Mouse (Mus musculus) kidney, postnatal 4 days (tissue): ENCODE results near the gene Slc22a18.
"Not testable (repeated sequence)": the region's sequence is repeated elsewhere in the genome, so short reads cannot be mapped to it uniquely, and the experiment has no call there.

ENCODE experiments used
- DNase-seq, 2 experiments: peaks; one replicate each; pipeline ENCODE4 v3.0.0; 2021; ENCODE audit warnings: mixed read lengths in 2 of 2

The Slc22a18 gene

GRCm38 (mm10) chr7:143505823-143506222 is 32.3 kb downstream of the Slc22a18 start:
- peak; percentile 92 to 93 for DNase-seq

- no peak for DNase-seq
These were observed 32.7 kb downstream of the Slc22a18 start for GRCm38 (mm10) chr7:143506271-143506670.

DNA sequence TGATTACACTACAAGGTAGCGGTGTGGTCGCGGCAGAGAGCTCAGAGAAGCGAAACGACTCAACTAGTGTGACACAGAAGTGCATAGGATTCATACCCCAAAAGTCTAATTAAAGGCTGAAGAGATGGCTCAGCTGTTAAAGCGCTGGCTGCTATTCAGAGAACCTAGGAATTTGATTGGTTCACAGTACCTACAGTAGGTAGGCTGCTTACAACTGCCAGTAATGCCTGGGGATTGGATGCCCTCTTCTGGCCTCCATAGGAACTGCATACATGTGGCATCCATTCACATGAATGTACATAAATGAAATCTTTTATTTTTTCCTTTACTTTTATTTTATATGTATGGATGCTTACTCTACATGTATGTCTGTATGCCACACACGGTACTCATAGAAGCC is 33.1 kb downstream of the Slc22a18 start:
- peak; percentile 77 to 78 for DNase-seq

DNA sequence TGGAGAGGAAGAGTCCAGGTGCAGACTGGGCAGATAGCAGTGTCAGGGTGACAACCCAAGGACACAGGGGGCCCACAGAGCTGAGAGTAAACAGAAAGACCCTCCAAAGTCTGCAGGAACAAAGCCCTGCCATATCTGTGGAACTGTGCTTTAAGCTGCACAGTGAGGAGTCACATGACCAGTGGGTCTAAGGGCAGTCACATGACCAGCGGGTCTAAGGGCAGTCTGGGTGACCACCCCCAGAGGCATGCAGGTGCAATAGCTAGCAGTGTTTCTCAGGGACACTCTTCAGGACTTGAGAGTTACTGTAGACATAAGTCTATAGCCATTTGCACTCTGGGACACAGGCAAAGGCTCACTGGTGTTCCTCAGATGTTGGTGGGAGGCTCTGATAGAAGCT is 36.0 kb downstream of the Slc22a18 start:
- peak in 1 of 2 experiments; percentile 31 for DNase-seq

DNA sequence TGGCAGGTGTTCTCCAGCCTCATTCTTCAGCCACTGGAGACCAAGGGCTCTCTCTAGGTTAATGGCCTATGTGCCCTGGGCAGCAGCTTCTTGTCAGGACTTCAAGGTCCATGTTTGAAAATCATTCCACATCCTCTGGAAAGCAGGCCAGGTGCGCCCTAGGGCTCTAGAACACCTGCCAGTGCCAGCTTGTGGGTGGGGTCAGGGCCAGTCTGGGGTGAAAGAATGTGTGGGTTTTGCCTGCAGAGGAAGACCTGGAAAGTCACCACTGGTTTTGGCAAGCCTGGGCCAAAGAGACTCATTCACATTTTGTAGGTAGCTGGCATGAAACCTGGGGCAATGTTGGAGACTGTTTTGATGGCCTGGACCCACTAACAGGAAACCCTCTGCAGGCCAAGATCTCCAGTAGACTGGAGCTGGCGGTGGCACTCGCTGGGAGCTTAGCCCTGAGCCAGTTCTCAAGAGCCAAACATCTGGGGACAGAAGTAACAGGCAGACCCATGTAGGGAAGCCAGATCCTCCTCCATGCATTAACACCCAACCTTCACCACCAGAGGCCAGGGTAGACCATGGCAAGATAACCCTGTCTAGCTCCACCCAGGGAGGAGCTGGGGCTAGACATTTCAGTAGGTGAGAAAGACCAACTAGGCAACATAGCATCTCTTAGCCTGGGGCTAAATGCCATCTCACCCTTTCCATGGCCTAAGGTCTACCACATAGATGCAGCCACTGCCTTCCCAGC is 37.2 kb downstream of the Slc22a18 start:
- DNase-seq = no peak

DNA sequence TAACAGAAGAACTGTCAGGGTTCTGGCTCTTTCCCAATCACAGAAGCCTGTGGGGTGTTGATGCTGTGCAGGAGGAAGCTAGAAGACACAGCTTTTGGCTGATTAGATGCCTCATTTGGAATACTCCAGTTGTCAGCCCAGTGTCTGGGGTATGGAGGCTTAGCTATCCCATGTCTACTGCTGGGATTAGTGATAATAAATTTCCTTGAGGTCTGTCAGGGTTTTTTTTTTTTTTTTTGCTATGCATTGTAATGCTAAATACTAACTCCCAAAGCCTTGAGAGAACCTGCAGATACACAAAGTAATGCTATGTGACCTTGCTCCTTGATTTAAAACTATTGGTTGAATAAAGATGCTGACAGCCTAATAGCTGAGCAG is 37.8 kb downstream of the Slc22a18 start:
- DNase-seq = no peak

GRCm38 (mm10) chr7:143513763-143514415 is 40.4 kb downstream of the Slc22a18 start:
- DNase-seq = no peak

- no peak for DNase-seq
These were observed 40.9 kb downstream of the Slc22a18 start for GRCm38 (mm10) chr7:143514416-143514768.

- DNase-seq = no peak
These were observed 45.8 kb downstream of the Slc22a18 start for GRCm38 (mm10) chr7:143519333-143519732.

GRCm38 (mm10) chr7:143532410-143532809 is 58.9 kb downstream of the Slc22a18 start:
- DNase-seq = no peak

DNA sequence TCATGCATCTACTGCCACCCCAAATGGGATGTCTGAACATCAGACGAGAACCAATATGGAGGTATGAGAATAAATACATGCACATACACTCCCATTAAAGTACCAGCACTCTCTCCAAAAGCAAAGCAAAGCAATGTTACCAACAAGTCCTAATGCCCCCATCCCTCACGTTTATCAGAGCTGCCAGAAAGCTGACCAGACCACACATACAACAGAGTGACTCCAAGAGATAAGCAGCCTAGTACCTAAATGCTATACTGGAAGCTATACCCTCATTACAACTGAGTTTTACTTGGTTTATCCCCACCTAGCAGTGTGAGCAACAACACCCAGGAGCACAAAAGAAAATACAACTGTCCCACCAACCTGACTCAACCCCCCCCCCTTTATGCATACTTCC is 59.7 kb downstream of the Slc22a18 start:
- DNase-seq = no peak

- no peak for DNase-seq
These were observed 62.7 kb downstream of the Slc22a18 start for GRCm38 (mm10) chr7:143536251-143536650.

DNA sequence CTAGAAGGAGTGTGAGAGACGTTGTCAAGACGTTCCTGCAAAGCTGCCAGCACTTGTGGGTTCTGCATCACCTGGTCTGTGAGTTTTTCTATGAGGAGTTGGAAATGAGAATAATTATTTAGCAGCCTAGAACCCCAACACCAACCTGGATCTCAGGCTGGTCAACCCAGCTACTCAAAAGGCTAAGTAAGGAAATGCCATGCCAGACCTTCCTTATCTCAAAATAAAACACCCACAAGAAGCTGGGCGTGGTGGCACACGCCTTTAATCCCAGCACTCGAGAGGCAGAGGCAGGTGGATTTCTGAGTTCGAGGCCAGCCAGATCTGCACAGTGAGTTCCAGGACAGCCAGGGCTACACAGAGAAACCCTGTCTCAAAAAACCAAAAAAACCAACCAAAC is 64.7 kb downstream of the Slc22a18 start:
- DNase-seq = not testable (repeated sequence)

GRCm38 (mm10) chr7:143538671-143539070 is 65.1 kb downstream of the Slc22a18 start:
- no peak for DNase-seq

GRCm38 (mm10) chr7:143544368-143544767 is 70.8 kb downstream of the Slc22a18 start:
- peak; percentile 46 to 55 for DNase-seq

DNA sequence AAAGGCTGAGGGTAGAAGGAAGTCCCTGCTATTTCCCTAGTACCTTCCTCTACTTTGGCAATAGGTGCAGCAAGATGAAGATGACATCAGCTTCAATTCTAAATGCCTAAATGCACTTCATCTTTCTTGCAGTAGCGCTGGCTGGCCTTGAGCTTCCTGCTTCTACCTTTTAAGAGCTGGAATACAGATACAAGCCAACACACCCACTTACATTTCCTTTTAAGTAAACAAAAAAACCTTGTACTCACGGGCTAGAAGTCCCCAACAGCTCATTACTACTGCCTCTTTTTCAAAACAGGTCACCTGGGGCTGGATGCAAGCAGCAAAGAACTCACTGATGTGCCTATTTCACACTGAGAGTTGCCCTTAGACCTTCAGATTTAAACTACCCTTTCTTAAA is 73.0 kb downstream of the Slc22a18 start:
- no peak for DNase-seq

- DNase-seq = no peak
These were observed 74.9 kb downstream of the Slc22a18 start for GRCm38 (mm10) chr7:143548231-143548961.
